Mouse (Mus musculus) B cell, adult 67 days (primary cell): ENCODE measurements around the gene Zfp672. TPM values are rescaled to one million over a fixed set of nuclear protein-coding genes. Genes with fewer than 3 reads are reported as not detected.

ENCODE experiments used
- total RNA-seq, 2 experiments: library from RNA; stranded (reverse); gene quantifications; 4 replicates each; pipeline ENCODE4 v1.2.4; 2023

The Zfp672 gene
- 10 to 100 TPM; 34.3 to 42.3 TPM for total RNA-seq

DNA sequence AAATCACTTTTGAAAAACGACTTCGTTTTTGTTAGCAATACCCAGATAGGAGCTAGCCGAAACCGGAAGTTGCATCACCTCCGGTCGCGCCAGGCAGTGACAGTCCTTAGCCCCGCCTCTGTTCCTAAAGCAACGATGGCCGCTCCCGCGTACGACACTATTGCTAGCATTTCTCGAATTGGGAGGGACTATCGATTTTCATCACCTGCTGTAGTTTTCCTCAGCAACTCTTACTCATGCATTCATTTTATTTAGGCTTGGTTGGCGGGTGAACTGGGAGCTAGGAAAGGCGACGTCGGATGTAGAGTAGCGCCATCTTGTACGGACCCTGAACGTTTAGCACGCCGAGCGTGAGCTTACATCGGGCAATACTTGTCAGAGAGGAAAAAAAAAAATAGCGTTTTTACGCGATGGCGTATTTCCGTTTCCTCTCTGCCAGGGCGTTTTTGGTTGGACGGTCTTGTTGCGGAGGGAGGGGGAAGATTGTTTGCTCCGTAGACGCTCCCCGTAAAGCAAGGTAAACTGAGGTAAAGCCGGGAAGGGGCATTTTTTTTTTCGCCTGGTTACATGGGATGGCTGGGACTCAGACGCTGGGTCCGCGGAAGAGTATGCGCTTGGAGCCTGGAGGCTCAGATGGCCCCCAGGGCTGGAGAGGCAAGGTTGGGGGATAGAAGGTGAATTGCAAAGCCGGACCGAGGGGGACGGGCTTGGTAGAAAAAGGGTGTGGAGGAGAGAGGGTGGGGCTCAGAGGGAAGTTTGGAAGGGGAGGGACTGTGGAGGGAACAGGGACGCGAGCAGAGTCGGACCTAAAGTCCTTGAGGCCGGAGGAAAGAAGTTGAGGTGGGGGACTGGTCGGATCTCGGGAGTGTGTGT, at the start of gene Zfp672, which contains the start of gene Sh3bp5l:
Zfp672 (minus strand) TSS at position 64 of the 873 bp plus-strand sequence.
Sh3bp5l (plus strand) TSS at position 449 of the 873 bp plus-strand sequence.

DNA sequence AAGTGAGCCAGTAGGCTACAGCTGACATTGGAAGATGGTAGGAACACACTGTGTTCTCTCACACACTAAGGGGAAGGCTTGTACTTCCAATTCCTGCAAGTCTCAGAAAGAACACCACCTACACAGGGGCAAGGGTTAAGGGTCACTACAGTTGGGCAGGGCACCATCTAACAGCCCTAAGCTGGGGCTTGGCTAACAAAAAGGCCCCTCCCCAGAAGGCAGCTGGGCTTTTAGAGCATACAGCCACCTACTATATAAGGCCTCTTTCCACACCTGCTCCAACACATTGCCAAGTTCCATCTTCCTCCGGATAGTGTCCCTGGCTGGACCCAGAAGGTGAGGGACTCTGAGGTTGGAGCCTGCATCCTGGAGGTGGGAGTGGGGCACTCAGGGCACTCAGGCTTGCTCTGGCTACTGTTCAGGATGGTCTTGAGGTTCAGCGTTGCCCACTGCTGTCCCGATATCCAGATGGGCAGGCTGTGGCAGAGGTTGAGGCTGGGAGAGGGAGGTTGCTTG, 48.7 kb upstream of the Zfp672 start, which contains the start of gene Lypd8:
Lypd8 (plus strand) TSS at position 281 of the 516 bp plus-strand sequence.

DNA sequence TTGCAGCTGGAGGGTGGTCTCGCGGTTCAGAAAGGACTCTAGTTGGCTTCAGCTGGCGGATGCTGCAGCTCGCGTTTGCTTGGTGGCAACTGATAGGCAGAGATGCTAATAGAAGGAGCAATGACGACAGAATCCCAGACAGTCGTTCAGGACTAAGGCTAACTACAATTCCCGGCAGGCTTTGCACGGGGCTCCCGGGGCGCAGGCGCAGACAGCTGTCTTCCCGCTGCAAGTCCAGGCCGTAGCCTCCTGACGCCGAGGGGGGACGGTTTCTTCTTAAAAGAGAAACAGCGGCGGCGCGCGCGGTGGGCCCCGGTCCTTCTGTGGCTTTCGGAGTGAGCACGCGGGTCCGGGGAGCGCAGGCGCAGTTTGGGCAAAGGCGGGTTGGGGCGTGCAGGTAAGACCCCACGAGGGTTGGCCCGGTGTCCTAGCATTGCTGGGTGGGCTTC, 23.3 kb downstream of the Zfp672 start, which contains the start of gene Zfp692:
Zfp692 (plus strand) TSS at position 210 of the 449 bp plus-strand sequence.

DNA sequence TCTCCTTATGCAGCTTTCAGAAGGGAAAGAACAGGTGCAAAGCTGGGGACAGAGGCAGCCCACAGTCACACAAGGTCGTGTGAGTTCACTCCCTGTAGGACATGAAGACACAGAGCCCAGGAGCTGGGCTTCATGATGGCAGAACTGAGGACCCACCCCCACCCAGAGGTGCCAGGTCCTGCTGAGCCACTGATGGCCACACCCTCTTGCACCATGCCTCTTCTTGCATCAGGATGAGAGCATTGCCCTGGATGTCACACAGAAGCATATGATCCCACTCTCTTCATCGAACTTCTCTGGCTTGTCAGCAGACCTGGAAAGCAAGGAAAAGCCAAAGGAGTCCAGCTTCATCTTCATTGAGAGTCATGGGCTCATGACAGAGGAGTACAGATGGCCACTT, 55.6 kb downstream of the Zfp672 start, which contains the start of gene 4930438A08Rik:
4930438A08Rik (plus strand) TSS at position 228 of the 400 bp plus-strand sequence.

Other genes with a start within 250 kb of the Zfp672 start
- not detected for gene Gm12248, start 237.2 kb downstream of the Zfp672 start, total RNA-seq
- gene Cnot8, start 226.2 kb downstream of the Zfp672 start, total RNA-seq = 10 to 100 TPM; 54.1 to 59.5 TPM
- gene Gemin5, start 161.8 kb downstream of the Zfp672 start, total RNA-seq = 10 to 100 TPM; 21.8 to 23.1 TPM
- 10 to 100 TPM; 25.5 to 36.5 TPM for gene Mrpl22, start 158.7 kb downstream of the Zfp672 start, total RNA-seq
- 10 to 100 TPM; 18.9 to 25.8 TPM for gene Igtp, start 130.8 kb downstream of the Zfp672 start, total RNA-seq
- 10 to 100 TPM in 1 of 2 experiments, 1 to 10 TPM in 1; 9.8 to 13.1 TPM for gene Irgm2, start 130.7 kb downstream of the Zfp672 start, total RNA-seq
- gene 4930438A08Rik, start 55.5 kb downstream of the Zfp672 start, total RNA-seq = not detected
- gene Zfp692, start 23.3 kb downstream of the Zfp672 start, total RNA-seq = 10 to 100 TPM; 30.7 to 32.7 TPM
- gene Sh3bp5l, start 385 bp upstream of the Zfp672 start, total RNA-seq = 10 to 100 TPM; 18.6 to 28.6 TPM
- gene Lypd8, start 48.7 kb upstream of the Zfp672 start, total RNA-seq = not detected
- gene 1810065E05Rik, start 90.8 kb upstream of the Zfp672 start, total RNA-seq = not detected
- not detected for gene Gm12253, start 102.2 kb upstream of the Zfp672 start, total RNA-seq
- not detected for gene Lypd9, start 122.6 kb upstream of the Zfp672 start, total RNA-seq
- gene Olfr30, start 131.9 kb upstream of the Zfp672 start, total RNA-seq = not detected
- not detected for gene Olfr332, start 162.2 kb upstream of the Zfp672 start, total RNA-seq
- gene Olfr331, start 172.2 kb upstream of the Zfp672 start, total RNA-seq = not detected
- not detected for gene Olfr330, start 204.5 kb upstream of the Zfp672 start, total RNA-seq
- not detected for gene Olfr329-ps, start 216.1 kb upstream of the Zfp672 start, total RNA-seq
- gene Olfr328, start 225.3 kb upstream of the Zfp672 start, total RNA-seq = not detected
- gene Olfr224, start 240.2 kb upstream of the Zfp672 start, total RNA-seq = not detected
- not detected for gene Olfr325, start 247.4 kb upstream of the Zfp672 start, total RNA-seq